Mouse (Mus musculus) large intestine, adult 2 months (tissue): Measurements from ENCODE around the gene Plekhm1. TPM values are rescaled to one million over a fixed set of nuclear protein-coding genes. Genes with fewer than 3 reads are reported as not detected.

Experiments used
- DNase-seq: peaks from one replicate; pipeline ENCODE4 v3.0.0-alpha.2; 2012; ENCODE audit warnings: low read depth, low spot score
- whole genome bisulfite sequencing: fragments of 180-500 bp; shearing (Covaris S2); methylation state at CpG from one replicate; pipeline ENCODE4 v1.1.7; 2018; 5-methylcytosine and 5-hydroxymethylcytosine counted together
- polyA plus RNA-seq: library from polyadenylated mRNA; depleted of rRNA; stranded (reverse); fragments of >200 nt; gene quantifications from 2 replicates; pipeline ENCODE4 v1.2.3, GENCODE M21; 2012

The Plekhm1 gene
- polyA plus RNA-seq, 1 experiment = 18.2 TPM

- DNase-seq = no peak
- 90% methylated on average over 4 of the region's 4 CpGs for WGBS
These were observed 15.8 kb downstream of the Plekhm1 start for GRCm38 (mm10) chr11:103396682-103397081.

- WGBS = 96% methylated on average over 4 of the region's 4 CpGs
- no peak for DNase-seq
These were observed 16.3 kb downstream of the Plekhm1 start for GRCm38 (mm10) chr11:103396236-103396635.

DNA sequence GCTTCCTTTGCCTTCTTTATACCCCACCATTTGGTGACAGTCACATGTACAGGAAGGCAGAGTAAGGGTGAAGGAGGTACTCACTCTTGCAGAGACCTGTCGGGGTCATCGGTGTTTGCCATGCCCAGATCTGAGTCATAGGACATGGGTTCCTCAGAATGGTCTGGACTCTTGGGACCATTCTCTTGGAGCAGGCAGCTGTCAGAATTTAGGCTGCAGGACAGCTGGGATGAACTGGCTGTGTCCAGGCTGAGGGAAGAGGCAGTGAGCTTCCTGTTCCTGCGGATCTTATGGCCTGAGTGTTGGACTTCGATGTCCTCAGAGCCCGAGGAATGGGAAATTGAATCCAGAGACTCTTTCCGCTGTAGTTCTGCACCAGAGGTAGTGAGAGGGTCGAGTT, 17.9 kb downstream of the Plekhm1 start:
- WGBS = 91% methylated on average over 7 of the region's 7 CpGs
- no peak for DNase-seq

GRCm38 (mm10) chr11:103394025-103394424, 18.5 kb downstream of the Plekhm1 start:
- no peak for DNase-seq
- WGBS = 89% methylated on average over 7 of the region's 7 CpGs

- no peak for DNase-seq
- whole genome bisulfite sequencing = 75% methylated on average over 7 of the region's 7 CpGs
These were observed 24.5 kb downstream of the Plekhm1 start for GRCm38 (mm10) chr11:103387870-103388526.

DNA sequence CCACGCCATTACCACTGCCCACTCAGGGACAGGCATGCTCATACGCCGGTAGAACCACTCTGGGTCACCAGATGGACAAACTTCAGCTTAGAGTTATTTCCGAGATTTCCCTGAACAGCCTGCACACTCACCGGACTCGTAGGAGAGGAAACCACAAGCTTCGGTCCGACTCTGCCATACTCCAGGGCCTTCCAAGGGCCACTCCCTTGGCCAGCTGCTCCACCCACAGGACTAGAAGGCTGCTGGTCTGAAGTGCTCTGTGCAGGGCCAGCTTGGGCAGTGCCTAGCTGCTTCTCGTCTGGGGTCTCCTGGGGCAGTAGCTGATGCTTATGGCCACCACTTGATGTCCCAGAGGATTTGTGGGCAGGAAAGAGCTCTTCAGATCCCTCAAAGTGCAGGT, 25.7 kb downstream of the Plekhm1 start:
- WGBS = 66% methylated on average over 9 of the region's 9 CpGs
- no peak for DNase-seq

- DNase-seq = no peak
These were observed 30.4 kb downstream of the Plekhm1 start for GRCm38 (mm10) chr11:103381956-103382613.

GRCm38 (mm10) chr11:103381505-103381904, 31.0 kb downstream of the Plekhm1 start:
- 75% methylated on average over 7 of the region's 7 CpGs for WGBS

More at GRCm38 (mm10) chr11:103381956-103382613, 30.4 kb downstream of the Plekhm1 start:
- 3% methylated on average over 5 of the region's 5 CpGs for WGBS

GRCm38 (mm10) chr11:103380460-103380859, 32.0 kb downstream of the Plekhm1 start:
- WGBS = 88% methylated on average over 5 of the region's 5 CpGs

More at GRCm38 (mm10) chr11:103381505-103381904, 31.0 kb downstream of the Plekhm1 start:
- DNase-seq = no peak

GRCm38 (mm10) chr11:103378341-103378740, 34.1 kb downstream of the Plekhm1 start:
- WGBS = 61% methylated on average over 6 of the region's 6 CpGs
- no peak for DNase-seq

More at GRCm38 (mm10) chr11:103380460-103380859, 32.0 kb downstream of the Plekhm1 start:
- no peak for DNase-seq

GRCm38 (mm10) chr11:103375772-103376171, 36.7 kb downstream of the Plekhm1 start:
- 66% methylated on average over 5 of the region's 5 CpGs for WGBS
- no peak for DNase-seq

DNA sequence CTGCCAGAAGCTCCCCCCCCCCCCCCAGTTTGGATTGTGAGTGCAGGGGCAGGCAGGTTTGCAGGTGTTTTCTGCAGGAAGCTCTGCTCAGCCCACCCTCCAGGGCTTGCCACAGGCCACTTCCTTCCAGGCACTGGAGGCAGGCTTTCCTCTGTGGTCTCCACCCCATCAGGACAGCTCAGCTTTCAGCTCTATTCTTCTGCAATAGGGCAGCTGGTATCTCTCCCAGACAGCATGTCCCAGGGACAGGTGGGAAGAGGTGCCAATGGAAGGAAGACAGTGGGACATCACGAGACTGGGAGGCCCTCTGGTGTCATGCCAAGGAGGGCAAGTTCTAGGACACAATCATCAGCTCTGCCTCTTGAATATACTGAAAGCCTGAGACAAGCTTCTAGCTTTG, 37.2 kb downstream of the Plekhm1 start:
- no peak for DNase-seq
- 54% methylated on average over 1 of the region's 1 CpGs for WGBS

DNA sequence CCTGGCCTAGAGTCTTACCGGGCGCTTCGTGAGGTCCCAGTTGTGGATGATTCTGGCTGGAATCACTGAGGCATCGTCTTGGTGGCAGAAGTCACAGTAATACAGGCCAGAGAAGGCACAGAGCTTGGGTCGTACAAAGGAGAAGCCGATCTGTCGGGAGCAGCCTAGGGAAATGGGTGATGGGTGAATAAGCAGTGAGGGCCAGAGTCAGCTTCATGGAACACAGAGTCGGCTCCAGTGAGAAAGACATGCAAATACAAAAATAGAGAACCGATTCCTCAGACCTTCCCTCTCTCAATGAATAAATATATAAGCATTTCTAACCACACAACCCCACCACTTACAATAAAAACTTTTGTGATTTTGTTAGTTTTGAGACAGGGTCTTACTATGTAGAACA, 38.6 kb downstream of the Plekhm1 start:
- WGBS = 90% methylated on average over 9 of the region's 9 CpGs
- DNase-seq = no peak

- DNase-seq = no peak
- 86% methylated on average over 4 of the region's 4 CpGs for WGBS
These were observed 39.9 kb downstream of the Plekhm1 start for GRCm38 (mm10) chr11:103372561-103372960.

- no peak for DNase-seq
- WGBS = 61% methylated on average over 3 of the region's 3 CpGs
These were observed 40.4 kb downstream of the Plekhm1 start for GRCm38 (mm10) chr11:103372068-103372467.

GRCm38 (mm10) chr11:103371222-103371539, 41.3 kb downstream of the Plekhm1 start:
- no peak for DNase-seq
- 62% methylated on average over 3 of the region's 3 CpGs for WGBS

DNA sequence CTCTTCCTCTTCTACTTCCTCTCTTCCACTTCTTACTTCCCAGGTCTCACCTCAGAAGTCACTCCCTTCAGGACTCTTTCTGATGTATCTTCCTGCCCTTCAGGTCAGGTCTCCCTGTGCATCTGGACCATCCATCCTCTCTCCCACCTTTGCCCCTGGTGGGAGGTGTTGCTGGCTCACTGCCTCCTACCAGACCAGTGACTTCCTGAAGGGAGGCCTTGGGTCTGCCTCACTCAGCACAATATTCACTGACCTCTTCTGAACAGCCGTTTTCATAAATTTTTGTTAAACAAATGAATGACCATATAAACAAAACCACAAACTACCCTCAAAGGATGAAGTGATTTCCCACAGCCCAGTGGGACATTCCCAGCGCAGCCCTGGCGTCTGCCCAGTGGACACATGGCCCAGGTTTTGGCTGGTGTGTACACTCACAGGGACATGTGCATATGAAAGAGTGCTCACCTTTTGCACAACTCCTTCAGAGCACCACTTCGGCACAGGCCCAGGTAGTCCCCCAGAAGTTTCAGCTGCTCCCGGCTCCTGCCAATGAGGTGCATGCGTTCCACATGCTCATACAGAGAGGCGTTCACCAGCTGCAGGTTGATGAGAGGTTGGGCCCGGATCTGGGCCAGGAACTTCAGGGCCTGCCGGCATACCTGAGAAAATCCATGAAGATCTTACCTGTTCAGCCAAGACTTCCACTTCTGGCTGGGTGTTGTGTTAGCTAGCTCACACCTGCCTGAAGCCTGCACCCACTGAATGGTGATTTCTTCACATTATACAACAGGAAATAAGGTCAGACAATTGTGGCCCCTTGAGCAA, 41.9 kb downstream of the Plekhm1 start:
- WGBS = 72% methylated on average over 9 of the region's 9 CpGs

GRCm38 (mm10) chr11:103365530-103365929, 47.0 kb downstream of the Plekhm1 start:
- WGBS = 70% methylated on average over 4 of the region's 4 CpGs
- DNase-seq = no peak

More for the DNA sequence above, 41.9 kb downstream of the Plekhm1 start:
- DNase-seq = no peak

DNA sequence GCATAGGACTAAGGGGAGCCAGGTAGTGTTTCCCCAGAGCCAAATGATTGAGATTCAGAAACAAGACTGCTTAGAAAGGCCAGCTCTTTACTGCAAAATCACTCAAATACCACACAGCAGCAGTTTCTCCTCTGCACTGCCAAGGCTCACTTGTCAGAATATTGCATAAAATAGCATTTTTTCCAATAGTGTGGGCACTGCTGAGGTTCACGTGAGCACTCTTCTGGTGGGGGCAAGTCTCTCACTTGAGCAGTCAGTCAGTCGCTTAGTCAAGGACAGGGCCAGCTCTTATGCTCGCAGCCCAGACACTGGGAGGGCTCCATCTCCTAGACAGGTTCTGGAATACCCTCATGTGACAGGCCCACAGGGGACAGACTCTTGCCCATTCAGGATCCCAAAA, 47.5 kb downstream of the Plekhm1 start:
- WGBS = 85% methylated on average over 3 of the region's 3 CpGs
- DNase-seq = no peak

DNA sequence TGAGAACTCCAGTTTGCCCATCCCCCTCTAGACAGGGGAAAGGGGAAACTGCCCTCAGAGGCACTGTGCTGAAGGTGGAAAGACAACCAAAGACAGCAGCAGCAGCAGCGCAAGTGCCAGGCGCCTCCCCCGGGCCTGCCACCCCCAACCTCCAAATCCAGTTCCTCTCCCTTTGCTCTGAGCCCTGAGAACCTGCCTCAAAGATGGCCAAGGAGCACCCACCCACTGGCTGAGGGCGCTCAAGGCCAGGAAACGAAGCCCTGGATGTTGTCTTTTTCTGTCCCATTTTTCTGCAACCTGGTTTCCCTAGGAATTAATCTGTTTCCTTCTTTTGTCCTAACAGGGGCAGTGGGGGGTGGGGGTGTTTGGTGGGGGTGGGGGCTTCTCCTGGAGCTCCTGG, 48.2 kb downstream of the Plekhm1 start:
- 66% methylated on average over 5 of the region's 5 CpGs for WGBS
- no peak for DNase-seq
